Mouse (Mus musculus): ENCODE results near the gene Atp2a3. TPM values are rescaled to one million over a fixed set of nuclear protein-coding genes. Genes with fewer than 3 reads are reported as not detected.

The Atp2a3 gene
- polyA plus RNA-seq (2012) = 124 and 141 TPM in 2 replicates

DNA sequence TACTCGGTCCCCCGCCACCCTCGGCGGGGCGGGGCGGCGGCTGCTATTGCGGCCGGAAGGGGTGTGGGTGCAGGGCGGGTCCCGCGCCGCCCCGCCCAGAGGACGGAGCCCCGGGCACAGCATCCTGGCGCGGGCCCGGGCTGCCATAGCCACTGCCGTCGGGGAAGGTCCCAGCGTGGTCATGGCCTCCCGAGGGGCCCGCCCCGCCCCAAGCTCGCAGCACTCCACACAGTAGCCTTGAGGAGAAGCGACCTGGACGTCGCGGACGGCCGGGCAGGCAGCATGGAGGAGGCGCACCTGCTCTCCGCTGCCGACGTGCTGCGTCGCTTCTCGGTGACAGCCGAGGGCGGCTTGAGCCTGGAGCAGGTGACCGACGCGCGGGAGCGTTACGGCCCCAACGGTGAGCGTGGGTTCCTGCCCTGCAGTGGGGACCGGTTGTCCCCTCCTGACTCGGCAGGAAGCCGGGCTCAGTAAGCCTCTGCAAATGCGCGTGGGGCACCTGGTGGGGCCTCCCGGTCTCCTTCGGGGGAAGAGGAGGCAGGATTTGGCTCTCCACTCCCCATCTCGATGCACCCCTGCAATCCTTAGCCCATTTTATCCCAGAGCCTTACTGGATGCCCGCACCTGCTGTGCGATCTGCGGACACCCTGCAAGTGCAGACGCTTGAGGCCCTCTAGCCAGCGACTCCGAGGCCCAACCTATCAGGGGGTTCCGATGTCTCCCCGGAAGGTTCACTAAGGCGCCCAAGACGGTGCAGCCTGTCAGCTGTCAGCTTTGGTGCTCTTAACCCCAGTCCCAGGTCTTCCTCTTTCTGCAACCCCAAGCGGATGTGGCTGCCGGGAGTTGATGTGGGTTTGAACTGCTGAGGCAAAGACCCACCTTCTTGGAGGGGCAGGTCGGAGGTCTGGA is at the start of gene Atp2a3:
Gene Atp2a3 (plus strand): TSS at position 98 of the 909 bp plus-strand sequence.

GRCm38 (mm10) chr11:72998771-72999170 is 37.8 kb downstream of the Atp2a3 start, which contains the start of gene P2rx1:
Gene P2rx1, plus strand, starts transcription at chr11:72999103.

DNA sequence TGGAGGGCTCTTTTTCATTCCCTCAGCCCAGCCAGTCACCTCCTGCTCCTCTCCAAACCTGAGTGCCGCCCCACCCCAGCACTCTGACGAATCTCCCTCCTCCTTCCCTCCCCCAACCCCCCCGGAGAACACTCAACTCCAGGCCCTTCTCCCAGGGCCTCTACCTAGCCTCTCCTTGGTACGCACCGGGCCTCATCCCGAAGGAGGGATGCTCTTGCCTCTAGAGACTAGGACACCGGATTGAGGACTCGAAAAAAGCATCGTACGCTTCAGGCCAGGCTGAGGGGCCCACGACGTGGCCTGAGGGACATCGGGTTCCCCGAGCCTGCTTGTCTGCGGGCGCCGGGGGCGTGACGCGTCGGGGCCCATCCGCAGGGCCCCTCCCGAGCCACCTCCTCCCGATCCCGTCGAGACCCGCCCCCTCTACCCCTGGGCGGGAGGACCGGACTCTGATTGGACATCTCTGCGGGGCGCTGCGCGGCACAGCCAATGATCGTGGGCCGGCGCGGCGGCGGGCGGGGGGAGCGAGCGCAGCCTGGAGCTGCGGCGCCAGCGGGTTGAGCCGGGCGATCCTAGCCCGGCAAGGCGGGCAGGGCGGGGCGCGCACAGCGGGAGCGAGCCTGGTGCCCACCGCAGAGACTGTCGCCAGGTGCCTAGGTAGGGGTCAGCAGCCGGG is 57.6 kb downstream of the Atp2a3 start, which contains the start of gene Camkk1:
Gene Camkk1 (plus strand): TSS at position 538 of the 676 bp plus-strand sequence.

Other genes with a start within 250 kb of the Atp2a3 start
- 0.31 and 0.40 TPM in 2 replicates for gene Cyb5d2, start 165.0 kb upstream of the Atp2a3 start, polyA plus RNA-seq (2012)
- 5.8 and 7.2 TPM in 2 replicates for gene Zzef1, start 164.9 kb upstream of the Atp2a3 start, polyA plus RNA-seq (2012)
- gene P2rx1, start 37.9 kb downstream of the Atp2a3 start, polyA plus RNA-seq (2012) = 15.7 and 18.7 TPM in 2 replicates
- gene Camkk1, start 57.8 kb downstream of the Atp2a3 start, polyA plus RNA-seq (2012) = 1.5 and 2.8 TPM in 2 replicates
- 7.0 and 8.2 TPM in 2 replicates for gene Ncbp3, start 86.6 kb downstream of the Atp2a3 start, polyA plus RNA-seq (2012)
- 0.05 and 0.09 TPM in 2 replicates for gene Itgae, start 129.4 kb downstream of the Atp2a3 start, polyA plus RNA-seq (2012)
- 6.9 and 12.1 TPM in 2 replicates for gene Haspin, start 177.1 kb downstream of the Atp2a3 start, polyA plus RNA-seq (2012)
- not detected in 2 replicates for gene P2rx5, start 199.3 kb downstream of the Atp2a3 start, polyA plus RNA-seq (2012)
- 156 and 168 TPM in 2 replicates for gene Emc6, start 215.9 kb downstream of the Atp2a3 start, polyA plus RNA-seq (2012)
- 6.4 and 8.2 TPM in 2 replicates for gene Tax1bp3, start 215.9 kb downstream of the Atp2a3 start, polyA plus RNA-seq (2012)
- 5.6 and 6.5 TPM in 2 replicates for gene Ctns, start 237.9 kb downstream of the Atp2a3 start, polyA plus RNA-seq (2012)
- 1.2 and 1.3 TPM in 2 replicates for gene Shpk, start 238.3 kb downstream of the Atp2a3 start, polyA plus RNA-seq (2012)